Mouse (Mus musculus) hindbrain, embryonic 14.5 days (tissue): ENCODE measurements around the gene Gtf2a2. TPM values are rescaled to one million over a fixed set of nuclear protein-coding genes. Genes with fewer than 3 reads are reported as not detected.

Experiments used
- ATAC-seq: fragments of 200-750 bp; cut with Nextera tagmentation; 2 replicates; pipeline ENCODE4 v1.8.0; 2017; ENCODE audit warnings: moderate number of reproducible peaks, mild to moderate bottlenecking, moderate TSS enrichment, moderate library complexity; ENCODE audit not compliant: low FRiP score
- DNase-seq: peaks from one replicate; pipeline ENCODE4 v3.0.0-alpha.2; 2015; ENCODE audit warnings: low spot score
- H3K27ac ChIP-seq: fragments of 300-500 bp; sonication (generic); 2 replicates; pipeline ENCODE4 v1.5.1; 2014; ENCODE audit warnings: mild to moderate bottlenecking, moderate library complexity
- H3K27me3 ChIP-seq: fragments of 300-500 bp; sonication (generic); 2 replicates; pipeline ENCODE4 v1.6.1; 2014; ENCODE audit warnings: mild to moderate bottlenecking, low read length, mixed read lengths; ENCODE audit not compliant: control insufficient read depth, insufficient read depth
- H3K36me3 ChIP-seq: fragments of 300-500 bp; sonication (generic); replicated peaks from 2 replicates; pipeline ENCODE4 v1.6.1; 2014; ENCODE audit not compliant: control insufficient read depth, insufficient read depth
- H3K4me1 ChIP-seq: fragments of 300-500 bp; sonication (generic); replicated peaks from 2 replicates; pipeline ENCODE4 v1.6.1; 2014; ENCODE audit warnings: antibody characterized with exemption, low read length, mixed read lengths; ENCODE audit not compliant: control insufficient read depth, insufficient read depth
- H3K4me2 ChIP-seq: fragments of 300-500 bp; sonication (generic); replicated peaks from 2 replicates; pipeline ENCODE4 v1.6.1; 2014; ENCODE audit warnings: mild to moderate bottlenecking, moderate library complexity
- H3K4me3 ChIP-seq: fragments of 300-500 bp; sonication (generic); replicated peaks from 2 replicates; pipeline ENCODE4 v1.5.1; 2014; ENCODE audit warnings: mild to moderate bottlenecking, low read length
- H3K9ac ChIP-seq: fragments of 300-500 bp; sonication (generic); 2 replicates; pipeline ENCODE4 v1.6.1; 2014
- H3K9me3 ChIP-seq: fragments of 300-500 bp; sonication (generic); 2 replicates; pipeline ENCODE4 v1.6.1; 2016; ENCODE audit warnings: low read length; ENCODE audit not compliant: control insufficient read depth
- WGBS: fragments of 180-500 bp; shearing (Covaris S2); extraction: QIAGEN DNeasy Blood & Tissue Kit; methylation state at CpG from one replicate; pipeline ENCODE4 v1.1.7; 2014; 5-methylcytosine and 5-hydroxymethylcytosine counted together
- polyA plus RNA-seq: library from polyadenylated mRNA; unstranded; fragments of >200 nt; fragmentation: Nextera tagmentation; extraction: Ambion mirVana; gene quantifications from 2 replicates; pipeline ENCODE4 v1.2.1, GENCODE M21; 2014

Gene Gtf2a2
- polyA plus RNA-seq, 1 experiment from 2014 or later = 227 TPM

- H3K9ac ChIP-seq = no peak overlapping the region
- H3K36me3 ChIP-seq = peaks cover 48% of the 10 kb centered on the region
- H3K4me2 ChIP-seq = no peak overlapping the region
- no peaks in the 10 kb centered on the region for H3K27me3 ChIP-seq
- DNase-seq (no peak), ATAC-seq (no peak)
- H3K4me3 ChIP-seq = no peak overlapping the region
- no peaks in the 10 kb centered on the region for H3K9me3 ChIP-seq
- no peak overlapping the region for H3K27ac ChIP-seq
- WGBS = 84% methylated on average over 5 of the region's 5 CpGs
- H3K4me1 ChIP-seq = peaks cover 18% of the 10 kb centered on the region
Observed at GRCm38 (mm10) chr9:69992841-69993277, 19.5 kb upstream of the Gtf2a2 start.

GRCm38 (mm10) chr9:69993479-69993878, 18.9 kb upstream of the Gtf2a2 start:
- ATAC-seq = no peak
- H3K4me3 ChIP-seq = no peak overlapping the region
- H3K36me3 ChIP-seq = peaks cover 54% of the 10 kb centered on the region
- H3K4me1 ChIP-seq = peaks cover 18% of the 10 kb centered on the region
- H3K27me3 ChIP-seq = no peaks in the 10 kb centered on the region
- no peaks in the 10 kb centered on the region for H3K9me3 ChIP-seq
- H3K4me2 ChIP-seq = no peak overlapping the region
- DNase-seq = no peak
- H3K27ac ChIP-seq = no peak overlapping the region
- 82% methylated on average over 1 of the region's 1 CpGs for WGBS
- H3K9ac ChIP-seq = no peak overlapping the region

GRCm38 (mm10) chr9:69994547-69994946, 17.8 kb upstream of the Gtf2a2 start:
- Histone ChIP-seq H3K27ac (no peak overlapping the region), H3K9ac (no peak overlapping the region), H3K4me2 (no peak overlapping the region), H3K4me3 (no peak overlapping the region), H3K36me3 (peaks cover 65% of the 10 kb centered on the region), H3K27me3 (no peaks in the 10 kb centered on the region), H3K9me3 (no peaks in the 10 kb centered on the region), H3K4me1 (peaks cover 18% of the 10 kb centered on the region)
- WGBS = 94% methylated on average over 5 of the region's 5 CpGs
- DNase-seq = no peak
- no peak for ATAC-seq

GRCm38 (mm10) chr9:69999318-69999717, 13.0 kb upstream of the Gtf2a2 start:
- no peaks in the 10 kb centered on the region for H3K4me1 ChIP-seq
- no peak overlapping the region for H3K27ac ChIP-seq
- no peak overlapping the region for H3K4me3 ChIP-seq
- peaks cover 95% of the 10 kb centered on the region for H3K36me3 ChIP-seq
- H3K4me2 ChIP-seq = no peak overlapping the region
- no peak for ATAC-seq
- H3K9ac ChIP-seq = no peak overlapping the region
- no peaks in the 10 kb centered on the region for H3K9me3 ChIP-seq
- H3K27me3 ChIP-seq = no peaks in the 10 kb centered on the region
- no peak for DNase-seq
- 83% methylated on average over 1 of the region's 1 CpGs for WGBS

GRCm38 (mm10) chr9:70003516-70003915, 8.8 kb upstream of the Gtf2a2 start:
- ATAC-seq = no peak

GRCm38 (mm10) chr9:70006984-70007383, 5.4 kb upstream of the Gtf2a2 start:
- Histone ChIP-seq H3K27ac (no peak overlapping the region), H3K4me3 (no peak overlapping the region), H3K4me2 (no peak overlapping the region), H3K9ac (no peak overlapping the region), H3K36me3 (peaks cover 89% of the 10 kb centered on the region), H3K4me1 (no peaks in the 10 kb centered on the region), H3K9me3 (no peaks in the 10 kb centered on the region), H3K27me3 (no peaks in the 10 kb centered on the region)
- DNase-seq = no peak
- WGBS = 90% methylated on average over 5 of the region's 5 CpGs
- ATAC-seq = no peak

More at GRCm38 (mm10) chr9:70003516-70003915, 8.8 kb upstream of the Gtf2a2 start:
- H3K27ac ChIP-seq = no peak overlapping the region
- H3K36me3 ChIP-seq = peaks cover 96% of the 10 kb centered on the region
- no peaks in the 10 kb centered on the region for H3K9me3 ChIP-seq
- 93% methylated on average over 10 of the region's 10 CpGs for WGBS
- no peak overlapping the region for H3K4me3 ChIP-seq
- H3K4me2 ChIP-seq = no peak overlapping the region
- no peak for DNase-seq
- H3K27me3 ChIP-seq = no peaks in the 10 kb centered on the region
- no peak overlapping the region for H3K9ac ChIP-seq
- no peaks in the 10 kb centered on the region for H3K4me1 ChIP-seq

- 83% methylated on average over 14 of the region's 14 CpGs for WGBS
- no peak overlapping the region for H3K4me2 ChIP-seq
- H3K27ac ChIP-seq = no peak overlapping the region
- H3K4me1 ChIP-seq = no peaks in the 10 kb centered on the region
- DNase-seq (no peak), ATAC-seq (no peak)
- H3K36me3 ChIP-seq = peaks cover 82% of the 10 kb centered on the region
- no peaks in the 10 kb centered on the region for H3K9me3 ChIP-seq
- no peak overlapping the region for H3K9ac ChIP-seq
- no peaks in the 10 kb centered on the region for H3K27me3 ChIP-seq
- H3K4me3 ChIP-seq = no peak overlapping the region
Observed at GRCm38 (mm10) chr9:70007506-70008248, 4.7 kb upstream of the Gtf2a2 start.

GRCm38 (mm10) chr9:70009754-70010304, 2.5 kb upstream of the Gtf2a2 start:
- 91% methylated on average over 8 of the region's 8 CpGs for WGBS
- Histone ChIP-seq H3K4me2 (no peak overlapping the region), H3K9ac (no peak overlapping the region), H3K9me3 (no peaks in the 10 kb centered on the region), H3K27ac (no peak overlapping the region), H3K4me1 (peaks cover 10% of the 10 kb centered on the region), H3K27me3 (no peaks in the 10 kb centered on the region), H3K36me3 (peaks cover 61% of the 10 kb centered on the region), H3K4me3 (no peak overlapping the region)
- no peak for DNase-seq
- no peak for ATAC-seq

- Histone ChIP-seq H3K9me3 (no peaks in the 10 kb centered on the region), H3K4me3 (no peak overlapping the region), H3K27me3 (no peaks in the 10 kb centered on the region), H3K4me1 (peaks cover 10% of the 10 kb centered on the region), H3K4me2 (no peak overlapping the region), H3K27ac (no peak overlapping the region), H3K9ac (no peak overlapping the region), H3K36me3 (peaks cover 52% of the 10 kb centered on the region)
- 96% methylated on average over 5 of the region's 5 CpGs for WGBS
- ATAC-seq = no peak
- DNase-seq = no peak
Observed at GRCm38 (mm10) chr9:70010781-70011473, 1.4 kb upstream of the Gtf2a2 start.
